Mouse (Mus musculus) colon, adult 2 months (tissue): Measurements from ENCODE around the gene Olfr1496. TPM values are rescaled to one million over a fixed set of nuclear protein-coding genes. Genes with fewer than 3 reads are reported as not detected.

Source experiments
- polyA plus RNA-seq: library from polyadenylated mRNA; depleted of rRNA; stranded (reverse); fragments of >200 nt; gene quantifications from 2 replicates; pipeline ENCODE4 v1.2.3, GENCODE M21; 2012; rRNA removed

The Olfr1496 gene
- polyA plus RNA-seq: not detected in 2 replicates

DNA sequence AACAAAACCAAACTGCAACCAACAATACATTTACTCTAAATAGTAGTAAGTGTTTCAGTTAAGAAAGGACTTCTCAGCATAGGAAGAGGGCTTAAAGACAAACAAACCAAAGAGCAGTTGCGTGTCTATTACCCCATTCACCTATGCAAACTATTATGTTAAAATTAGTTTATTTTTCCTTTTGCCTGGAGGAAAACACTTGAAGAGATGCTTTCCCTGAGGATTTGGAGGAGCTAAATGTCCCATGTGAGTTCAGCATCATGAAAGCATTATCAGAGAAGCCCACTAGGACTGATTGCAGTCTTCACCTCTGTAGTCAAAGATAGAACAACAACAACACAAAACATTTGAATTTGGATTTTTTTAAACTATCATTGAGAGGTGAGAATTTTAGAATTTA is at the start of gene Olfr1496:
Olfr1496 (plus strand) TSS at position 301 of the 400 bp plus-strand sequence.

DNA sequence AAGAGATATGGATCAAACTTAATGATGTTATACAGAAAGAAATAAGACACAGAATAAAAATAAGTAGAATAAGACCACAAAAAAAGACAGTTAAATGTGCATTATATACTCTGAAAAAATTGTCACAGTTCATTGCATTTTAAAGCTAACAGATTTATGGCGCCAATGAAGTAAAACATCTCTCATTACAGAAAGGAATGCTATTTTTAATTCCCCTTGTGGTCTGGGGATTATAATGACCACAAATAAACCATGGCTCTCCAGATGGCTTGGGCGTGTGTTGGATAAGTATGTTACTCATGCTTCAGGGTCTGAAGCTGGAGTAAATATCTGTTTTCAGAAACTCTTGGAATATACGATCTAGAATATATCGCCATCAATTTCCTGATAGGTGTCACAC is 38.2 kb upstream of the Olfr1496 start, which contains the start of gene Olfr1494:
Olfr1494 (plus strand) TSS at position 301 of the 400 bp plus-strand sequence.

GRCm38 (mm10) chr19:13764306-13764705 is 13.4 kb upstream of the Olfr1496 start, which contains the start of gene Olfr1495:
Olfr1495 (plus strand) TSS chr19:13764606.

DNA sequence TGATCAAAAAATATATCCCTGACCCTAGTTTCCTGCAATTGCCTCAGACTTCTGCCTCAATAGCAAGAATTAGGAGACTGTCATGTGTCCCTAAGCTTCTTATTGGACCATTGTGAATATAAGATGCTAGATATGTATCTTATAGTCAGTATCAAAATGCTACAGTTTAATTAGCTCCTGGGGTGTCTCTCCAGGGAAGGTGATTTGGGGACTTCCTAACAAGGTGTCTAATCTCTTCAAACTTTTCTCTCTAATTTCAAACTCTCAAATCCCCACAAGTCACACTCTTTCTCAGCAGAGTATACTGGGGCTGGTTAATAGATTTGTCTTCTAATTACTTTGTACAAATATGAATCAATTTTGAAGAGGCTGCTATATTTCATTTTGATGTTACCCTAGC is 20.4 kb downstream of the Olfr1496 start, which contains the start of gene Olfr1497:
Olfr1497 (minus strand) TSS at position 101 of the 400 bp plus-strand sequence.

DNA sequence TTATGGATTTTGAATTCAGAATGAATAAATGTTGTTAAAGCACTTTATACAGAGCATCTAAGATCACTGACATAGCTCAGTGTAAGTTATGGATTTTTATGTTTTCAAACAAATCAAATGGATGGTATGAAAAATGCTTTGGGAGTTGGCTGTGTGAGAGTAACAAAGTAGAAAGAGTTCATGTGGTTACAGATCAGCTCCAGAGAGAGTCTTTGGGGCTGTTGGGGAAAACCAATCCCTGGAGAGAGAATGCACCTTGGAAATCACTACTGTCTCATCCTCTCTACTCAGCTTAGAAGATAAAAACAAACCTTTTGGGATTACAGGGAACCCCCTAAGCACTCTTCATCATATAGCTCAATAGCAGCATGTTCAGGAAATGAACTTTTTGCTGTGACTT is 41.7 kb downstream of the Olfr1496 start, which contains the start of gene Olfr1499:
Olfr1499 (minus strand) TSS at position 101 of the 400 bp plus-strand sequence.

DNA sequence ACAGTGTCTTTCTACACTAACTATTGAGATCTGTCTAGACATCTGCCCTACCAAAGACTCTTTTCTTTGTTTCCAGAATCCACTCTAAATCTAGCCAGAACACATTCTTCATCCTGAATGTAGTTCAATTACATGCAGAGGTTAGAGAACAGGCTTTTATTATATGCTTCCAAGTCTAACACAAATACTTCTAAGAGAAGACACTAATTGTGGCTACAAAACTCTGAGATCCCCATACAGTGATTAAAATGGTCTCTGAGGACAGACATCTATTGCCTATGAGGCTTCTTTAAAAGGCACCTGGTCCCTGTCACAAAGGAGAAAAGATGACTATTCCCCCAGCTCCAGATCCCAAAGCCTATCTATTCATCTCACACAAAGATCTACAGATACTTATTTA is 52.7 kb downstream of the Olfr1496 start, which contains the start of gene Olfr1500:
Olfr1500 (minus strand) TSS at position 101 of the 400 bp plus-strand sequence.

Other genes with a start within 250 kb of the Olfr1496 start
- not detected in 2 replicates for gene Olfr1480, start 250.0 kb upstream of the Olfr1496 start, polyA plus RNA-seq
- gene Olfr1484, start 194.4 kb upstream of the Olfr1496 start, polyA plus RNA-seq: not detected in 2 replicates
- gene Olfr1487, start 160.5 kb upstream of the Olfr1496 start, polyA plus RNA-seq: not detected in 2 replicates
- gene Olfr1489, start 146.3 kb upstream of the Olfr1496 start, polyA plus RNA-seq: not detected in 2 replicates
- gene Olfr1490, start 126.8 kb upstream of the Olfr1496 start, polyA plus RNA-seq: not detected in 2 replicates
- not detected in 2 replicates for gene Olfr1491, start 80.6 kb upstream of the Olfr1496 start, polyA plus RNA-seq
- gene Olfr1493-ps1, start 54.6 kb upstream of the Olfr1496 start, polyA plus RNA-seq: not detected in 2 replicates
- gene Olfr1494, start 38.1 kb upstream of the Olfr1496 start, polyA plus RNA-seq: not detected in 2 replicates
- gene Olfr1495, start 13.3 kb upstream of the Olfr1496 start, polyA plus RNA-seq: not detected in 2 replicates
- not detected in 2 replicates for gene Olfr1497, start 20.3 kb downstream of the Olfr1496 start, polyA plus RNA-seq
- gene Olfr1499, start 41.6 kb downstream of the Olfr1496 start, polyA plus RNA-seq: not detected in 2 replicates
- not detected in 2 replicates for gene Olfr1500, start 52.6 kb downstream of the Olfr1496 start, polyA plus RNA-seq
- not detected in 2 replicates for gene Olfr1501, start 72.8 kb downstream of the Olfr1496 start, polyA plus RNA-seq
- gene Olfr1502, start 83.9 kb downstream of the Olfr1496 start, polyA plus RNA-seq: not detected in 2 replicates
- gene Olfr1504, start 120.0 kb downstream of the Olfr1496 start, polyA plus RNA-seq: not detected in 2 replicates
- not detected in 2 replicates for gene Olfr1505, start 135.7 kb downstream of the Olfr1496 start, polyA plus RNA-seq